Mouse (Mus musculus) midbrain, embryonic 12.5 days (tissue): ENCODE data around the gene Spint1. TPM values are rescaled to one million over a fixed set of nuclear protein-coding genes. Genes with fewer than 3 reads are reported as not detected.
A peak's percentile ranks its signal among the peaks of the same experiment; 100 is the strongest.

ENCODE experiments used
- ATAC-seq: fragments of 200-750 bp; cut with Nextera tagmentation; 2 replicates; pipeline ENCODE4 v1.8.0; 2017; ENCODE audit warnings: low read depth, moderate TSS enrichment, moderate library complexity; ENCODE audit not compliant: low FRiP score
- H3K27ac ChIP-seq: fragments of 300-500 bp; sonication (generic); replicated peaks from 2 replicates; pipeline ENCODE4 v1.5.1; 2016; ENCODE audit warnings: mild to moderate bottlenecking
- H3K27me3 ChIP-seq: fragments of 300-500 bp; sonication (generic); 2 replicates; pipeline ENCODE4 v1.6.1; 2016; ENCODE audit warnings: mild to moderate bottlenecking
- H3K36me3 ChIP-seq: fragments of 300-500 bp; sonication (generic); 2 replicates; pipeline ENCODE4 v1.6.1; 2016
- H3K4me1 ChIP-seq: fragments of 300-500 bp; sonication (generic); 2 replicates; pipeline ENCODE4 v1.6.1; 2016
- H3K4me2 ChIP-seq: fragments of 300-500 bp; sonication (generic); replicated peaks from 2 replicates; pipeline ENCODE4 v1.6.1; 2016; ENCODE audit warnings: mild to moderate bottlenecking, moderate library complexity
- H3K4me3 ChIP-seq: fragments of 300-500 bp; sonication (generic); 2 replicates; pipeline ENCODE4 v1.5.1; 2016; ENCODE audit warnings: mild to moderate bottlenecking
- H3K9ac ChIP-seq: fragments of 300-500 bp; sonication (generic); replicated peaks from 2 replicates; pipeline ENCODE4 v1.6.1; 2016; ENCODE audit warnings: mild to moderate bottlenecking, moderate library complexity
- H3K9me3 ChIP-seq: fragments of 300-500 bp; sonication (generic); 2 replicates; pipeline ENCODE4 v1.6.1; 2016; ENCODE audit warnings: mild to moderate bottlenecking
- WGBS: fragments of 180-500 bp; shearing (Covaris S2); methylation state at CpG from one replicate; pipeline ENCODE4 v1.1.7; 2016; 5-methylcytosine and 5-hydroxymethylcytosine counted together
- polyA plus RNA-seq: library from polyadenylated mRNA; unstranded; fragments of >200 nt; fragmentation: Nextera tagmentation; extraction: Ambion mirVana; gene quantifications from 2 replicates; pipeline ENCODE4 v1.2.1, GENCODE M21; 2016

Spint1 gene
- polyA plus RNA-seq, 1 experiment from 2014 or later, result 1.5 TPM

DNA sequence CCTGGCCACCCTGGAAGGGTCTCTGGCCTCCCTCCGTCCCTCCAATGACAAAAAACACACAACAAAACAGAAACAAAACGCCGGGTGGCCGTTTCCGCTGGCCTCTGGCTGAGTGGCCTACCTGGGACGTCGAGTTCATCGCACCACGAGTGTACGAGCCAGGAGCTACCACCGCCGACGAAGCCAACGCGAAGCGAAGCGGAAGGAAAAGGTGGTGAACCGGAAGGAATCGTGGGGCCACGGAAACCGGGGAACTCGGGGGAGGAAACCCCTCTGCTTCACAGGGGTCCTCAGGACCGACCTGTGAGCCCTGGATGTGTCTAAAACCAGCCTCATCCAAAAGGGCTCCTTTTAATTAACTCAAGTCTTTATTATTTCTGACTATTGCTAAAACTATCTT is 40.6 kb downstream of the Spint1 start:
- Histone ChIP-seq H3K36me3 (no peaks in the 10 kb centered on the region), H3K27ac (no peak overlapping the region), H3K4me3 (no peak overlapping the region), H3K4me2 (no peak overlapping the region), H3K27me3 (no peaks in the 10 kb centered on the region), H3K4me1 (no peaks in the 10 kb centered on the region), H3K9me3 (no peaks in the 10 kb centered on the region), H3K9ac (no peak overlapping the region)
- no peak for ATAC-seq
- 86% methylated on average over 23 of the region's 23 CpGs for WGBS

GRCm38 (mm10) chr2:119281899-119282565 is 44.9 kb downstream of the Spint1 start:
- 92% methylated on average over 7 of the region's 7 CpGs for WGBS

GRCm38 (mm10) chr2:119287372-119287771 is 50.2 kb downstream of the Spint1 start:
- H3K4me2 ChIP-seq, result no peak overlapping the region
- peaks cover 12% of the 10 kb centered on the region for H3K4me1 ChIP-seq
- no peak for ATAC-seq
- 92% methylated on average over 5 of the region's 5 CpGs for WGBS
- no peaks in the 10 kb centered on the region for H3K9me3 ChIP-seq
- H3K27ac ChIP-seq, result no peak overlapping the region
- peaks cover 16% of the 10 kb centered on the region for H3K36me3 ChIP-seq
- H3K27me3 ChIP-seq, result no peaks in the 10 kb centered on the region
- H3K9ac ChIP-seq, result no peak overlapping the region
- H3K4me3 ChIP-seq, result no peak overlapping the region

More at GRCm38 (mm10) chr2:119281899-119282565, 44.9 kb downstream of the Spint1 start:
- no peak for ATAC-seq
- Histone ChIP-seq H3K9me3 (no peaks in the 10 kb centered on the region), H3K4me2 (no peak overlapping the region), H3K4me1 (no peaks in the 10 kb centered on the region), H3K4me3 (no peak overlapping the region), H3K9ac (no peak overlapping the region), H3K27ac (no peak overlapping the region), H3K27me3 (no peaks in the 10 kb centered on the region), H3K36me3 (no peaks in the 10 kb centered on the region)

DNA sequence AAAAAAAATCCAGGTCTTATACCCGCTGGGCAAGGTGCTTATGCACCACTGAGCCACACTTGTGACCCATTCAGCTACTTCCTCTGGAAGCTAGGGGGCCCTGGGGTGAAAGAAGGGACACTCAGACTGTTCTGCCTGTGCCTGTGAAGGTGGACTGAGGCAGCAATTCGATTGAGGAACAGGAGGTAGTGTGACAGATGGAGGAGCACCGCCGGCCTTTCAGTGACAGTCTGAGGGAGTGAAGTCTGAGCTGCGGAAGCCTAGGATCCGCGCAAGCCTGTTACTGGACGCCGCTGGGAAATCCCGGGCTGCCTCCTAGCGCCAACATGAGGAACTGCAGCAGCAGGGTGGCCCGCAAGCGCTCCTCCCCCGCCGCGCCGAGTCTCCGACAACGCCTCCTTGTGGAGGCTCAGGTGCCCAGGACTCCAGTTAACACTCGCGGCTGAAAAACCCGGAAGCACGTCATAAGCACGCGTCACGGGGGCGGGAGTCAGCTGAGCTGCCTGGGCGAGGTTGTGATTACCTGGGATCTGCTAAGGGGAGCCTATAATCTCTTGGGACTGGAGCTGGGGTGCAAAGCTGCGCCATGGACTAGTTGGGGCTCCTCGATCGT is 51.2 kb downstream of the Spint1 start, which contains the start of gene Vps18:
Gene Vps18, plus strand, starts transcription at position 471 of the 613 bp plus-strand sequence.
- WGBS, result under 1% methylated on average over 31 of the region's 31 CpGs
- Histone ChIP-seq H3K36me3 (peaks cover 26% of the 10 kb centered on the region), H3K4me3 (peak within 1 kb of the TSS; percentile 70), H3K9ac (peak within 1 kb of the TSS; percentile 81), H3K27ac (peak within 1 kb of the TSS; percentile 52; the same call in 1 of the 2 replicates), H3K9me3 (no peaks in the 10 kb centered on the region), H3K4me1 (peaks cover 12% of the 10 kb centered on the region), H3K4me2 (peak within 1 kb of the TSS; percentile 92), H3K27me3 (no peaks in the 10 kb centered on the region)
- peak; percentile 93 for ATAC-seq

DNA sequence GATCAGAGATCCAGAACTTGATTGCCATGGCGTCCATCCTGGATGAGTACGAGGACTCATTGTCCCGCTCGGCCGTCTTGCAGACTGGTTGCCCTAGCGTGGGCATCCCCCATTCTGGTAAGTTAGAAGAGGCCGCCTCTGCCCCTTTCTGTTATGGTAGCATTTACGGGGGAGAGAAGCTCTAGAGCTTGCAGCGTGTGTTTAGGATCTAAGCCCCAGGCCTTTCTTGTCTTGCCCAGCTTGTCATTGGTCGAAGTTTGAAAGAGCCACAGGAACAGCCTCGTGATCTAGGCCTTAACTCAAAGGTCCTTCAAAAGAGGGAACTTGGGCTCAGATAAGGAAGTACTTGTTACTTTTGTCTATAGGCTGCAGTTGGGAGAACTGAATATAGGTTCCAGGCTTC is 51.9 kb downstream of the Spint1 start:
- Histone ChIP-seq H3K4me2 (peak overlapping the region; percentile 92), H3K4me1 (peaks cover 12% of the 10 kb centered on the region), H3K4me3 (peak overlapping the region; percentile 70), H3K9me3 (no peaks in the 10 kb centered on the region), H3K9ac (peak overlapping the region; percentile 81), H3K27ac (peak overlapping the region; percentile 15; the same call in 1 of the 2 replicates), H3K36me3 (peaks cover 33% of the 10 kb centered on the region), H3K27me3 (no peaks in the 10 kb centered on the region)
- 4% methylated on average over 11 of the region's 11 CpGs for WGBS
- peak; percentile 36; the same call in 1 of the 2 replicates for ATAC-seq

DNA sequence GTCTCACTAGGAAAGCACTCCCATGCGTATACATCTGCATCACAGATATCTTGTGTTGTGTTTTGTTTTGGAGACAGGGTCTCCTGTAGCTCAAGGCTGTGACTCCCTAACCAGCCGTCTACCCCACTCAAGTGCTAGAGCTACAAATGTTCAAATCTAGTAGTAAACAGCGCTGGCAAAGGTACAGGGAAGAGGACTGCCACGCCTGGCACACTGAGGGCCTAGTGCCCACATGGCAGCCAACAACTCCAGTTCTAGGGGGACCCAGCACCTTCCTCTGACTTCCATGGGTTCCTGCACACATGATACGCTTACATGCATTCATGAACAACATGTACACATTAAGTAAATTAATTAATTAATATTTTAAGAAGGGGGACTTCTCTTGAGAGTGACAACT is 55.1 kb downstream of the Spint1 start:
- no peak overlapping the region for H3K4me2 ChIP-seq
- no peak overlapping the region for H3K27ac ChIP-seq
- H3K9me3 ChIP-seq, result no peaks in the 10 kb centered on the region
- peaks cover 12% of the 10 kb centered on the region for H3K4me1 ChIP-seq
- ATAC-seq, result no peak
- peaks cover 58% of the 10 kb centered on the region for H3K36me3 ChIP-seq
- H3K4me3 ChIP-seq, result no peak overlapping the region
- WGBS, result 94% methylated on average over 5 of the region's 5 CpGs
- H3K27me3 ChIP-seq, result no peaks in the 10 kb centered on the region
- H3K9ac ChIP-seq, result no peak overlapping the region

DNA sequence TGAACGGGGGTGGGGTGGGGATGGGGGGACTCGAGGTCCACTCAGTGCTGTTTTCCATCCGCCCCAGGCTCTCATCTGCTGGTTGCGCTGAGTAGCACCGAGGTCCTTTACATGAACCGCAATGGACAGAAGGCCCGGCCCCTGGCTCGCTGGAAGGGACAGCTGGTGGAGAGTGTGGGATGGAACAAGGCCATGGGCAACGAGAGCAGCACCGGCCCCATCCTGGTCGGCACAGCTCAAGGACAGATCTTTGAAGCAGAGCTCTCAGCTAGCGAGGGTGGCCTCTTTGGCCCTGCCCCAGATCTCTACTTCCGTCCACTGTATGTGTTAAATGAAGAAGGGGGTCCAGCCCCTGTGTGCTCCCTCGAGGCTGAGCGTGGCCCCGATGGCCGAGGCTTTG is 55.7 kb downstream of the Spint1 start:
- H3K27me3 ChIP-seq, result no peaks in the 10 kb centered on the region
- 95% methylated on average over 17 of the region's 17 CpGs for WGBS
- peaks cover 12% of the 10 kb centered on the region for H3K4me1 ChIP-seq
- no peak overlapping the region for H3K4me2 ChIP-seq
- H3K36me3 ChIP-seq, result peaks cover 64% of the 10 kb centered on the region
- no peaks in the 10 kb centered on the region for H3K9me3 ChIP-seq
- no peak overlapping the region for H3K4me3 ChIP-seq
- H3K27ac ChIP-seq, result no peak overlapping the region
- no peak overlapping the region for H3K9ac ChIP-seq
- no peak for ATAC-seq

DNA sequence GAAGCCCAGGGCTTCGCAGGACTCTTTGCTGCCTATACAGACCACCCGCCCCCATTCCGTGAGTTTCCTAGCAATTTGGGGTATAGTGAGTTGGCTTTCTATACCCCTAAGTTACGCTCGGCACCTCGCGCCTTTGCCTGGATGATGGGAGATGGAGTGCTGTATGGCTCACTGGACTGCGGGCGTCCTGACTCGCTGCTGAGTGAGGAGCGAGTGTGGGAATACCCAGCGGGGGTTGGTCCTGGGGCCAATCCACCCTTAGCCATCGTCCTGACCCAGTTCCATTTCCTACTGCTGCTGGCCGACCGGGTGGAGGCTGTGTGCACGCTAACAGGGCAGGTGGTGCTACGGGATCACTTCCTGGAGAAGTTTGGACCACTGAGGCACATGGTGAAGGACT is 56.1 kb downstream of the Spint1 start:
- H3K4me2 ChIP-seq, result no peak overlapping the region
- no peak overlapping the region for H3K27ac ChIP-seq
- peaks cover 68% of the 10 kb centered on the region for H3K36me3 ChIP-seq
- no peaks in the 10 kb centered on the region for H3K27me3 ChIP-seq
- H3K4me1 ChIP-seq, result peaks cover 10% of the 10 kb centered on the region
- H3K9me3 ChIP-seq, result no peaks in the 10 kb centered on the region
- WGBS, result 93% methylated on average over 17 of the region's 17 CpGs
- H3K9ac ChIP-seq, result no peak overlapping the region
- H3K4me3 ChIP-seq, result no peak overlapping the region
- ATAC-seq, result no peak

- H3K4me1 ChIP-seq, result peaks cover 10% of the 10 kb centered on the region
- H3K4me2 ChIP-seq, result no peak overlapping the region
- H3K4me3 ChIP-seq, result no peak overlapping the region
- H3K27me3 ChIP-seq, result no peaks in the 10 kb centered on the region
- H3K36me3 ChIP-seq, result peaks cover 74% of the 10 kb centered on the region
- no peak overlapping the region for H3K27ac ChIP-seq
- H3K9ac ChIP-seq, result no peak overlapping the region
- no peak for ATAC-seq
- 95% methylated on average over 34 of the region's 34 CpGs for WGBS
- no peaks in the 10 kb centered on the region for H3K9me3 ChIP-seq
Measured at GRCm38 (mm10) chr2:119293776-119294390, 56.7 kb downstream of the Spint1 start.

- peaks cover 4% of the 10 kb centered on the region for H3K4me1 ChIP-seq
- H3K36me3 ChIP-seq, result peaks cover 77% of the 10 kb centered on the region
- H3K9me3 ChIP-seq, result no peaks in the 10 kb centered on the region
- no peaks in the 10 kb centered on the region for H3K27me3 ChIP-seq
- no peak overlapping the region for H3K4me3 ChIP-seq
- H3K27ac ChIP-seq, result no peak overlapping the region
- no peak for ATAC-seq
- WGBS, result 94% methylated on average over 18 of the region's 18 CpGs
- H3K4me2 ChIP-seq, result no peak overlapping the region
- no peak overlapping the region for H3K9ac ChIP-seq
Measured at GRCm38 (mm10) chr2:119294411-119294810, 57.2 kb downstream of the Spint1 start.

- H3K27me3 ChIP-seq, result no peaks in the 10 kb centered on the region
- no peaks in the 10 kb centered on the region for H3K9me3 ChIP-seq
- peaks cover 21% of the 10 kb centered on the region for H3K4me1 ChIP-seq
- ATAC-seq, result no peak
- no peak overlapping the region for H3K4me2 ChIP-seq
- no peak overlapping the region for H3K9ac ChIP-seq
- H3K36me3 ChIP-seq, result peaks cover 67% of the 10 kb centered on the region
- 91% methylated on average over 12 of the region's 12 CpGs for WGBS
- H3K27ac ChIP-seq, result no peak overlapping the region
- no peak overlapping the region for H3K4me3 ChIP-seq
Measured at GRCm38 (mm10) chr2:119296756-119297155, 59.6 kb downstream of the Spint1 start.

- H3K27ac ChIP-seq, result no peak overlapping the region
- no peak overlapping the region for H3K4me2 ChIP-seq
- no peaks in the 10 kb centered on the region for H3K27me3 ChIP-seq
- peaks cover 59% of the 10 kb centered on the region for H3K36me3 ChIP-seq
- H3K9me3 ChIP-seq, result no peaks in the 10 kb centered on the region
- peaks cover 21% of the 10 kb centered on the region for H3K4me1 ChIP-seq
- H3K9ac ChIP-seq, result no peak overlapping the region
- H3K4me3 ChIP-seq, result no peak overlapping the region
- no peak for ATAC-seq
- 93% methylated on average over 19 of the region's 19 CpGs for WGBS
Measured at GRCm38 (mm10) chr2:119297506-119297905, 60.3 kb downstream of the Spint1 start.
